Mouse (Mus musculus): ENCODE results near the gene Mark3. TPM values are rescaled to one million over a fixed set of nuclear protein-coding genes. Genes with fewer than 3 reads are reported as not detected.

Gene Mark3
- polyA plus RNA-seq, 1 experiment from 2014 or later, result 34.9 TPM

Other genes with a start within 250 kb of the Mark3 start
- 32.5 and 34.2 TPM in 2 replicates for gene Cdc42bpb, start 196.8 kb upstream of the Mark3 start, polyA plus RNA-seq (2015; fragmentation: Nextera tagmentation; extraction: Ambion mirVana)
- gene Lbhd2, start 167.7 kb upstream of the Mark3 start, polyA plus RNA-seq (2015; fragmentation: Nextera tagmentation; extraction: Ambion mirVana), result 1.4 and 1.7 TPM in 2 replicates
- 8.5 and 8.7 TPM in 2 replicates for gene Exoc3l4, start 157.5 kb upstream of the Mark3 start, polyA plus RNA-seq (2015; fragmentation: Nextera tagmentation; extraction: Ambion mirVana)
- 8.5 and 13.5 TPM in 2 replicates for gene Tnfaip2, start 132.1 kb upstream of the Mark3 start, polyA plus RNA-seq (2015; fragmentation: Nextera tagmentation; extraction: Ambion mirVana)
- gene Gm266, start 88.7 kb upstream of the Mark3 start, polyA plus RNA-seq (2015; fragmentation: Nextera tagmentation; extraction: Ambion mirVana), result 25.4 and 30.3 TPM in 2 replicates
- 575 TPM in 2 replicates for gene Eif5, start 36.5 kb upstream of the Mark3 start, polyA plus RNA-seq (2015; fragmentation: Nextera tagmentation; extraction: Ambion mirVana)
- 607 and 634 TPM in 2 replicates for gene Ckb, start 97.8 kb downstream of the Mark3 start, polyA plus RNA-seq (2015; fragmentation: Nextera tagmentation; extraction: Ambion mirVana)
- 14.6 TPM in 2 replicates for gene Trmt61a, start 103.6 kb downstream of the Mark3 start, polyA plus RNA-seq (2015; fragmentation: Nextera tagmentation; extraction: Ambion mirVana)
- 49.5 and 50.9 TPM in 2 replicates for gene Bag5, start 138.7 kb downstream of the Mark3 start, polyA plus RNA-seq (2015; fragmentation: Nextera tagmentation; extraction: Ambion mirVana)
- 46.4 and 51.3 TPM in 2 replicates for gene Apopt1, start 138.7 kb downstream of the Mark3 start, polyA plus RNA-seq (2015; fragmentation: Nextera tagmentation; extraction: Ambion mirVana)
- gene Klc1, start 184.3 kb downstream of the Mark3 start, polyA plus RNA-seq (2015; fragmentation: Nextera tagmentation; extraction: Ambion mirVana), result 97.8 and 113 TPM in 2 replicates
- 7.2 and 8.5 TPM in 2 replicates for gene Xrcc3, start 239.3 kb downstream of the Mark3 start, polyA plus RNA-seq (2015; fragmentation: Nextera tagmentation; extraction: Ambion mirVana)
- 134 and 140 TPM in 2 replicates for gene Zfyve21, start 239.6 kb downstream of the Mark3 start, polyA plus RNA-seq (2015; fragmentation: Nextera tagmentation; extraction: Ambion mirVana)